Mouse (Mus musculus) cerebellum, adult (tissue): ENCODE measurements around the gene Meis1.

Experiments
- ATAC-seq: cut with Nextera tagmentation; 2 replicates; pipeline ENCODE4 v1.9.2; 2017; ENCODE audit warnings: mild to moderate bottlenecking, moderate library complexity, mixed read lengths; ENCODE audit not compliant: insufficient number of reproducible peaks, low FRiP score, low TSS enrichment

Gene Meis1

DNA sequence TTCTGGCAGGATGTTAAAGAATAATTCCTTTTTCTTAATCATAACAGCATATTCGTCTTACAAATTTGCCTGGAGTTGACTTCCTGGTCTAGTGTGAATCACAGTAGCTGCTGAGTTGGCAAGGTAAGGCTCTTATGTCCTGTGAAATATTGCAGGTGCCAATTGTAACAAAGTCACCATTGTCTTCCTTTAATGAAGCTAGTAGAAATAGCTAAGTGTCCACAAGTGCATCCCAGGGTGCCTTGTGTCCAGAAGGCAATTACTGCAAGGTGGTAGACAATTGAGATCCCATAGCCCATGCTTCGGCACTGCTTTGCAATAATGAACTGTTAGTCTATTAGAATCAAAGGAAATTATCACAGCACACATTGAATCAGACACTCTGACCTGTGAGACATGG is 151.1 kb downstream of the Meis1 start:
- ATAC-seq, result no peak; the same call in 1 of the 2 replicates

DNA sequence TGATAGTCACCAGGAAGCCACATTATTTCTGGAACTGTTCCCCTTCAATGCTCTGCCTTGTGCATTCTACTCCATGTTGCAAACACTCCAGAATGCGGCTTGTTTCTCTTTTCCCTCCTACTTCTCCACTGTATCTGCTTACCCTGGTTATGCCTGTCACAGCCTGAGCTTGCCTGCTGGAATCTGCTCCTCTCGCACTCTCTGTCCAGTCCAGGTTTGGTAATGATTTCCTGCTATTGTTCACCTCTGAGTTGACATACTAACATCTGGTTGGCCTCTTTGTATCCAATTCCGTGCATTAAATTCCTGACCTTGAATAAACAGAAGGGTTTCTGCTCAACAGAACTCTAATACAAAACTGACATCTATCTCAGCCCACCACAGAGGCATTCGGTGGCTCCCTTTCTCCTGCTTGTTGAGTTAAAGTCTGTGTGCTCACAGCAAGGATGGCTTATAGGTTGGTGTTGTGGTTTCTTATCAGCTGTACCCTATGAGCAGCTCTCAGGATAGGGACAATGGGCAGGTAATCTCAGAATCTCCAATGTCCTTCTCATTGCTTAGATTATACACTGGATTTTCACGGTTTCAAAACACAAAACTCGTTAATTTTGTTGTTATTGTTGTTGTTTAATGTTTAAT is 152.5 kb downstream of the Meis1 start:
- no peak for ATAC-seq

DNA sequence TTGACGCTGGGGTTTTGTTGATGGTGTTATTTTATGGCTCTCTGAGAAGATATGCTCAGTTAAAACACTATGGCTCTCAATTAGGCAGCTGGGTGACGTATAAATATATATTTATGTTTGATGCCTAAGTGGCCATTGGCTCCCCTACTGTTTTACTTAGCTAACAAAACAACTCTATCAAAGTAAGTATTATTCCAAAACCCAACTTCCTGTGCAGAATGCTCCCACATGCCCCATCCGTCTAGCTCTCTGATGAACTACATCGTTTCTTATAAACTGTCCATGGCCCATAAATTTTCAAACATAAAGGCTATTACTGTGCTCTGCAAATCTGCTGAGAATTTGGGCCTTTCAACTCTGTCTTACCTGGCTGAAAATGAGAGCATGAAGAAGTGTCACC is 168.0 kb downstream of the Meis1 start:
- no peak for ATAC-seq

DNA sequence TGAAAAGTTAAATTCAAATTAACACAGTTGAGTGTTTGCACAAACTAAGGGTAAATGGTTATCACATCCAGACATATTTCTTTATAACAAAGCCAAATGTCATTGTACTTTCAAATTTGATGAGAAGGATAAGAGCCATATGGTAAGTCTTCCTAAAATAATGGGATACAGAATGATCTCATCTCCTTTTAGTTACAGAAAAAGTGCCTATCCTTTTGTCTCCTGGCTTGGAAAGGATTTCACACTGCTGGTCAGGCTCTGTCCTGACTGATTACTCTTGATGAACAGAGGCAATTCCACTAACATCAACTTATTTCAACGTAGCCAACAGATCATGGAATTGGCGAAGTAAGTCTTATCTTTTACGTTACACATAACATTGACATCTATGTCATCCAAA is 171.1 kb downstream of the Meis1 start:
- peak; percentile 56; the same call in 1 of the 2 replicates for ATAC-seq

DNA sequence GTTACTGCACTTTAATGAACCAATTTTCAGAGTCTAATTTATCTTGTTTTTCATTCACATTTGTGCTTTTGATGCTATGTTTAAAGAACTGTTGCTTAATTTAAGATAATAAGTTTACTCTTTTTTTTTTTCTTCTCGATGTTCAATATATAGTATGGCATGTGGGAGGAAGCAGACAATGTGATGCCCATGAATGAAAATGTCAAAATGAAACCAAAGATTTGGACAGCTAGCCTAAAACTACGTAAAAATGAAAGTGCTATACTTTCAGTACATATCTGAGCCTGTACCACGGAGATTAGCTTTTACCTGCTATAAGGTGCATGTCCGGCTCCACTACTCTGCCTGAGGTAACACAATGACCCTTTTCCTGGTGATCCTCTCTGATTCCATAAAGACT is 172.3 kb downstream of the Meis1 start:
- ATAC-seq, result no peak

DNA sequence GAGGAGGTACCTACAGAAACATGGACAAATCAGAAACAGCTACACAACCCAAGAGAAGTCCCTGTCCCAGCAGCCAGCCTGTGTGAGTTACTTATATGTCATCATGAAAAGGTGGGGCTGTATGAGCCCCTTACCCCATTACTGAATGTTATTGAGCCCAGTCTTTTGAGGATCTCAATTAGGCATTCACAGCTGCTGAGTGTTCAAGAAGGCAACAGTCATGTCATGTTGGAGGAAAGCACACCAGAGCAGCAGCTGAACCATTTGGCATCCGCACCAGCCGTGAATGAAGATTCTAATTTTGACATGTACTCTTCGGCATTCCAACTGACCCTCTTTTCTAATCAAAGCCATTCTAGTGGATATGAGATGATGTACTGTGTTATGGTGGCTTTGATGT is 172.9 kb downstream of the Meis1 start:
- no peak for ATAC-seq

DNA sequence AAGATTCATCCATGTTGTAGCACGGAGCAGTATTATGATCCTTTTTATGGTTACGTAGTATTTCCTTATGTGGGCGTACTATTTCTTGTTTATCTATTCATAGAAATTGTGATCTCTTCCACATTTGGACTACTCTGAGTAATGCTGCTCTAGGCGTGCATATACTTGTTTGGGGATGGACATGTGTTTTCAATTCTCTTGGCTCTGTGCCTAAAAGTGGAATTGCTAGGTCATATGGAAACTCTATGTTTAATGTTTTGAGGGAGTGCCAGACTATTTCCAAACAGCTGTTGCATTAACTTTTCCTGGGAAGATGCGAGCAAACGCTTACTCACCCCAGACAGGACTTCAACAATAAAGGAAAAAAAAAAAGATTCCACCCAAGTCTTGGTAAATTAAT is 173.3 kb downstream of the Meis1 start:
- no peak for ATAC-seq

DNA sequence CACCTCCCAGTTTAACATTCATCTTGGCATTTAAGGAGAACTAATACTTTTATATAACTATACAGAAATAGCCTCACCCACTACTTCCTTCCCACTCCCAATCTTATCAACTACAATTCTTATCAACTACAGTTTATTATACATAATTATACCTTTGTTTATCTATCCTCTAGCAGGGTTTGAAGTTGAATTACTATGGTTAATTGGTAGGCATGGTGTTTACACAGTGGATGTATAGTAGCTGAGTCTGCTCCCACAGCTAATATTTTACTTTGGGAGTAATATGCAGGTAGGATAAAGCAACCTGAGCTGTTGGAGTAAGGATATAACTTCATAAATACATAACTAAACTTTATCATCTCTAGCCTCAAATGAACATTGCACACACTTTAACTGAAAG is 188.7 kb downstream of the Meis1 start:
- ATAC-seq, result no peak
